Mouse (Mus musculus) frontal cortex, adult (tissue): Measurements from ENCODE around the gene Tln2.

Experiments
- ATAC-seq: cut with Nextera tagmentation; 2 replicates; pipeline ENCODE4 v1.9.2; 2017; ENCODE audit warnings: mild to moderate bottlenecking, moderate library complexity, mixed read lengths; ENCODE audit not compliant: low TSS enrichment

The Tln2 gene

DNA sequence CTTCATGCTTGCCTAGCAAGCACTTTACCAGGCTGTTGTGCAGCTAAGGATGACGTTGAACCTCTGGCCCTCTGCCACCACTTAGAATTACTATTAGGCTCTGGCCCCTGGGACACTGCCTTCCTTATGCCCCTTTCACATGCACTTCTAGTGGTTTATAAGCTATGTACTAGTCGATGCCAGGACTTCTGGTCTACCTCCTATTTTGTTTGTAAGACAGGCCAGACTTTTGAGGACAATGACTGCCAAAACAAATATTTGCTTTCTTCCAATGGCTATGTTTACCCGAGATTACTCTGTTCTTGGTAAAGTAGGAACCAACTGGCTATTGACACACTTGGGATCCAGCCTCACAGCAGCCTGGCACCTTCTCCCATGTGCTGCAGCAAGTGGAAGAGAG, 82.1 kb downstream of the Tln2 start:
- no peak for ATAC-seq

- no peak for ATAC-seq
Observed at GRCm38 (mm10) chr9:67476184-67476583, 83.3 kb downstream of the Tln2 start.

DNA sequence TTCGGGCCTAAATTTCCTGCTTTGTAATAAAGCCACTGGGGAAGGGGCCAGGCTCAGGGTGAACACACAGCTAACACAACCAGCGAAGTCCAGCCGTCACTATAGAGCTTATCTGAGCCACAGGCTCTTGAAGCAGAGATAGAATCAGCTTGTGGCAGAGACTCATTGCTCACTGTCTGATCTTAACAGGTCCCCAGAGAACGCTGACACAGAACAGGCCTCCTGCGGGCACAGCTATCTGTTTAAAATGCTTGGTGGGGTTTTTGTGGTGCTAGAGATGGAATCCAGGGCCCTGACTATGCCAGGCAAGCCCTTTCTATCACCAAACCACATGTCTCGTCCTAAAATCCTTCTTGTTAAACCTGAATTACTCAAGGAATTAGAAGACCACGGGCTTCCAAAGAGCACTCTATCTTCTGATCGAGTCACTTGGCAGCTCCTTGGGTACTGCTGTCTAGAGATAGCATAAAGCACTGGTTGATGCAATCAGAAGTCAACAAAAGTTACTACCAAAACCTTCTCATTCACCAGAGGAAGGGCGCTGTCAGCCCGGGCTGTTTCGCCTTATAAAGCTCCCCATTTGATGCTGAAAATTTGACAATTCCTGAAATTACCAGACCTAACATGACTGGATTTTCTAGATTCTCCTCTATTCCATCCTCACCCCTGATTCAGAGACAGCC, 95.9 kb downstream of the Tln2 start:
- ATAC-seq = no peak

GRCm38 (mm10) chr9:67441484-67441883, 118.0 kb downstream of the Tln2 start:
- ATAC-seq = no peak

DNA sequence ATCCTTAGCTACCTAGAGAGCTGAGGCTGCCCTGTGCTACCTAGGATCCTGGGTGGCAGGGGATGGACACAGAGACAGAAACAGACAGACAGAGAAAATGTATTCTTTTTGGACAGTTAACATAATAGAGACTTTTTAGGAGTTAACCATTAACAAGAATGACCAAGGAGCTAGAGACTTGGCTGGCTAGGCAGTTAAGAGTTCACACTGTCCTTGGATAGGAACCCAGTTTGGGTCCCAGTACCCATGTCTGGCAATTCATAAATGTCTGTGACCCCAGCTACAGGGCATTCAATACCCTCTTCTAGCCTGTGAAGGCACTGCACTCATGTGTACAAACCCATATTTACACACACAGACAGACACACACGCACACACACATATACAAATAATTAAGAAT, 122.0 kb downstream of the Tln2 start:
- ATAC-seq = no peak

DNA sequence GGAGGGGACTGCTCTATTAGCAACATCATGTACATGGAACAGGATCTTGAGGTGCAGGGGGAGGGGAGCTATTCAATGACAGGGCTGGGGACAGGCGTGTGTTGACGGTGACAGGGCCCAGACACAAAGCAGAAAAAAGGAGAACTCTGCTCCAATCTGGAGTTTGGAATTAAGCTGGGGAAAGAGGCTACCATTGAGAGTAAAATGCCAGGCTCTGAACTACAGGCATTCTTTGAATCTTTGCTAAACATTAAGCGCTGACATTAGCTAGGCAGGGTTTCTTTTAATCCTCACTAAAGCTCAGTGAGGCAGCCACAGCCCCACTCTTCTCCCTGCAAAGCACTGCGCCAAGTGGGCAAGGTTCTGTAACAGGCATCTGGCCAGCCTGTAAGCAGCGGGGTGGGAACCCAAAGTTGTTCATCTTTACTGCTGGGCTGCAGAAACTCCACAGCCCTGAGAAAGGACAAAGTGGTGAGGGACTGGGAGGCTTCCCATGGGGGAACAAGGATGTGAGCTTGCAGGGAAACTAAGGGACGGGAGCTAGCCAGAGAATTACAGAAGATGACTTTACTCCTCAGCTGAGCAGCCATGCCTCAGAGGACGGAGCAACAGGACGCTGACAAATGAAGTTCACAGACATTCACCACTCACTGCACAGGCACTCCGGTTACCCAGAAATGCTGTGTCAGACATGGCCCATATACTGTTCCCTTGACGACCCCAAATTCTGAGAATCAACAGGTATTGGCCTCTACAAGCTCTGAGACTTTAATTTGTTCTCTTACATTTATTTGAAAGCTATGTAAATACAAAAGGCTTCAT, 124.0 kb downstream of the Tln2 start:
- peak; percentile 76 for ATAC-seq

- no peak; the same call in 1 of the 2 replicates for ATAC-seq
Observed at GRCm38 (mm10) chr9:67429199-67429892, 130.2 kb downstream of the Tln2 start.

GRCm38 (mm10) chr9:67428306-67429047, 131.0 kb downstream of the Tln2 start:
- ATAC-seq = no peak

DNA sequence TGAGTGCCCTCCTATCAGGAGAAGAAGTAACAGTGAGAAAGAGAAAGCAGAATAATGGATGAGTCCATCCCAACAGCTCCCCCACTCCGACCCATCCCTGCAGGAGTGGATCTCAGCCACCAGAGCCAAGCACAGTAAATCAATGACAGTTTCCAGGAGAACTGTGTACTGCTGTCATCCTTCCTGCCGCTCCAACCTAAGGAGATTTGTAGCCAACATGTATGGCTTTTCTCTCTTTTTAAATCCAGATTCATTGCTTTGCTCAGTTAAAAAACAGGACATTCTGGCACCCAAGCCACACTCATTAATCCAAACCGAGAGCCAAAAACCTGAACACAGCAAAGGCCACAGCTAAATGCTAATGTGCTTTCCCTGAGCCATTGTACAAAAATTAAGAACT, 133.2 kb downstream of the Tln2 start:
- peak; percentile 34; the same call in 1 of the 2 replicates for ATAC-seq

DNA sequence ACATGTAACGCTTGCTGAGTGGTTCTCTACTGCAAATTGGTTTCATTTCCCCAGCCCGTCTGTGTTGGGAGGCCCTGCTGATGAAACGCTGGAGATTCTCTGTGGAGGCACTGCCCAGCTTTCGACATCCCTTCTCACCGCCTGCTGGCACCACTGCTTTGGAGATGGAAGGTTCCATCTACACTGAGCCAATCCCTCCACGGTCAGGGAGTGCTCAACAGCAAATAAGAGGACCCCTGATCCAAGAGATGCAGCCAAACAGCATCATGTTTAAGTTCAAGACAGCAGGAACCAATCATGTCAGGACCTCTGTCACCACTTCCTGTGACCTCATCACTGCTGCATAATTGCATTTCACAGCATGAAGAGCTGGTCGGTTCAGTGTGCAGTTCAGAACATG, 135.4 kb downstream of the Tln2 start:
- no peak for ATAC-seq

DNA sequence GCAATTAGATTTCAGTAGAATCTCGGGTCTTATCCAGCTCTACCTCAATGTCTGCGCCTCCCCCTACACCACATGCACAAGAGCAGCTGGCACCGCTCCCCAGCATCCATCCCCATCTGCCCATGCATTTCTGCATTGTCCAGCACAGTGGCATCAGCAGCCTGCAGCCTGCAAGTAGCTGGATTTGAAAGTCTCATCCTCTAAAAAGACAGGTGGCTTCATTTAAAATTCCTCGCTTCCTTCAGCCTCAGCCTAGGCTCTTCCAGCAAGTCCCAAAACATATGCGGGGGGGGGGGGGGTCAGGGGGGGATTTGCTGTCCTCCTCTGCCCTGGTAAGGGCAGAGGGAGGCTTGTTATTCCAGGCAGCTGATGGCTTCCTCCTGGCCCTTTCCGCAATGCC, 141.4 kb downstream of the Tln2 start:
- ATAC-seq = no peak

DNA sequence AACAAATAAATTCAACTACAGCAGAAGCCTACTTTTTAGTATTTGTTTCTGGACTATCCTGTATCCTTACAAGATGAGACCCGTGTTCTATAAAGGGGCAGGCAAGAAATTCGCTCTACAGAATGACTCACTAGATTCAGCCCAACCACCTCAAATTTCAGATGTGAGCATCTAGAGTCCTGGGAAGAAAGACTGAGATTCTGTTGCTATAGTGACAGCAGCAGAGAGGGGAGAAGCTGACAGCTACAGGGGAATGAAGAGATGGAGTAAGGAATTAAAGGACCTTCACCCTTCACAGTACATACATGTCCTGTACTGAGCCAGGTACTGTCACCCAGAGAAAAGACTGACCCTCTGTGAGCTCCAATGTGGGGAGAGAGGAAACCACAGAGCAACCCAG, 148.8 kb downstream of the Tln2 start:
- ATAC-seq = peak; percentile 93

- ATAC-seq = no peak
Observed at GRCm38 (mm10) chr9:67404736-67405135, 154.8 kb downstream of the Tln2 start.

DNA sequence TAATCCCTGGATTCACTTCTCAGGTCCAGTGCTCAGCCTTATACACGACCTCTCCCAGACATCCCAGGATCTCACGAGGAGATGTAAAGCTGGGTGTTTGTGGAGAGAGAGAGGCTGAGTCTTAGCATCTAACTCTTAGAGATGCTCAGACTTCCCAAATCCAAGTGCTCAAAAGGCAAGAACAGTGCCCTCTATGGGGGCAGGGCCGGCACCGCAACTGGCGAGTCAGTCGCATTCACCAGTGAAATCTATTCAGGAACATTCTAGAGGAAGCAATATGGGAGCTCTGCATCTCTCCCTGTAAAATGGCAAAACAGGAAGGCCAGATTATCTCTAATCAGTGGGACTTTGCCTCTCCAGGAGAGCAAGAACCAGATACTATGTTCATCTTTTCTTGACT, 159.9 kb downstream of the Tln2 start:
- ATAC-seq = no peak

DNA sequence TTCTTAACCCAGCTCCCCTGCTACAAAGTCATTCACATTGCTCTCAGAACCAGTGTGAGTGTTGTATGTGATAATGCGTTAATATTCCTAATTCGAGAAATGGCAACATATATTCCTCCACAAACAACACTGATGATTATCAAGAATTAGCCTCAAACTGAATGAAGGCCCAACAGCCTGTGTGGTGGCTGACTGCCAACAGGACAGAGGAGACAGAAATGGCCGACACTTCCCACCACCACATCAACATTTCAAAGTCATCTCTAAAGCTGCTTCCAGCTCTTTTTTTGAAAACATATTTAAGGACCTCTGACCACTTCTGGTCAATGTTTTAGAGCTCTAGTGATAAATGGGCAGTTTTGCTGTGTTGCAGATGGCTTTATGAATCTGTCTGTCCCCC, 161.7 kb downstream of the Tln2 start:
- no peak for ATAC-seq

DNA sequence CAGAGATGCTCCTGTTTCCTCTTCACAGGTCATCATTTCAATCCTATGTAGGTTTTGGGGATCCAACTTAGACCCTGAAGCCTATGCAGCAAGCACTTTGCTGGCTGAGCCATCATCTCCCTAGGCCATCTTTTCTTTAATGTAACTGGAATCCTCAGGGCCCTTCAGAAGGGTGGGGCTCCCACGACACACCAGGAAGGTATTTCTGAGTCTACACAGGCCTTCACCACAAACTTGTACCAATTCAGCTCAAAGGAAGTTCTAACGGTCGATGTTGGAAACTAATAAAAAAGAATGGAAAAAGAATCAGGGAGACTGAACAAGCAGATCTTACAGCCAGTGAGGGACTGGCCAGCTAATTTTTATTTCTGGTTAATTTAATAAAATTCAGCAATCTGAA, 163.1 kb downstream of the Tln2 start:
- ATAC-seq = no peak

GRCm38 (mm10) chr9:67384028-67384590, 175.4 kb downstream of the Tln2 start:
- ATAC-seq = no peak

GRCm38 (mm10) chr9:67380095-67380494, 179.4 kb downstream of the Tln2 start:
- ATAC-seq = no peak

DNA sequence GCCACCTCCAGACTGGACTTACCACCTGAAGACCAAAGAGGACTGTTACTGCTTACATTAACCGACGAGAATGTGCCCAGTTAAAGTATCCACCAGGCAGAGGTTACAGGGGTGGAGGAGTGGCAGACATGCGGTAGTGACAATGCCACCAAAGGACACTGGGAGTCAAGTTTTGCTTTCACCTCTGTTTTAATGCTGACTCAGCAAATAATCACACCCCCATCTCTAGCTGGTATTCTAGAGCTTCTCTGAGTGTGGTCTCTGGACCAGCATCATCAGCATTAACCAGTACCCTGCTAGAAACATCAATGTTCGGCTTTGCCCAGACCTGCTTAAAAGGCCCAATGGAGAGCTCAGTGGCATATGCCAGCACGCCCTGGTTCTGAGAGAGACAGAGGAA, 180.7 kb downstream of the Tln2 start:
- ATAC-seq = no peak

DNA sequence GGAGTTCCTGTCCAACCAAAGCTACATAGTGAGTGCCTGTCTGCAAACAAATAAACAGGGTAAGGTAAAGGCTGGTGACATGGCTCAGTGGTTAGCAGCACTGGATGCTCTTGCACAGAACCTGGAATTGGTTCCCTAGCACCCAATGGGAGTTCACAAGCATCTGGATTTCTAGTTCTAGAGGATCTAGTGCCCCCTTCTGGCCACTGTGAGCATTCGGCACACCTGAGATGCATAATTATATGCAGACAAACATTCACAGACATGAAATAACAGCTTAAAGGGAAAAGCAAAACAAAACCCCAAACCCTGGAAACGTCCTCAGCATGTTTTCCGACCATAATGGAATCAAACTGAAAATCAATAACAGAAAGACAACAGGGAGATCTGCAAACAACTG, 191.4 kb downstream of the Tln2 start:
- no peak for ATAC-seq

GRCm38 (mm10) chr9:67362511-67362910, 197.0 kb downstream of the Tln2 start:
- no peak for ATAC-seq

DNA sequence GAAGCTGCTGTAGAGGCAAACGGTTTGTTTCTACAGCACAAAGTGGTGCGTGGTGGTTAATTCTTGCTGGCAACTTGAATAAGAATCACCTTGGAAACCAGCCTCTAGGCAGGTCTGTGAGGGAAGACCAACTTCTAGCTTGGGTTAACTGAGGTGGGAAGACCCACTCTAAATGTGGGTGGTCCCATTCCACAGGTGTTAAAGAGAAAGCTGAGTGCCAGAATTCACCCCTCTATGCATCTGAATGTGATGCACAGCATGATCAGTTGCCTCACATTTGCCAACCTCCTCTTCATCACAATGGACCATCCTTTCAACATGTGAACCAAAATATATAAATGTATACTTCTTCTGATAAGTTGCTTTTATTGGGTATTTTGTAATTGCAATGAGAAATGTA, 197.4 kb downstream of the Tln2 start:
- no peak for ATAC-seq
